Mouse (Mus musculus) lung, embryonic 14.5 days (tissue): Measurements from ENCODE around the gene Col9a3. TPM values are rescaled to one million over a fixed set of nuclear protein-coding genes. Genes with fewer than 3 reads are reported as not detected.

Experiments used
- ATAC-seq: fragments of 200-750 bp; cut with Nextera tagmentation; 2 replicates; pipeline ENCODE4 v1.8.0; 2017; ENCODE audit warnings: mild to moderate bottlenecking, moderate TSS enrichment, moderate library complexity; ENCODE audit not compliant: insufficient read depth
- DNase-seq: peaks from one replicate; pipeline ENCODE4 v3.0.0-alpha.2; 2015
- H3K27ac ChIP-seq: fragments of 300-500 bp; sonication (generic); 2 replicates; pipeline ENCODE4 v1.5.1; 2014; ENCODE audit warnings: low read depth, mild to moderate bottlenecking, moderate library complexity
- H3K27me3 ChIP-seq: fragments of 300-500 bp; sonication (generic); 2 replicates; pipeline ENCODE4 v1.6.1; 2014; ENCODE audit warnings: low read length, control low read depth; ENCODE audit not compliant: insufficient read depth
- H3K36me3 ChIP-seq: fragments of 300-500 bp; sonication (generic); 2 replicates; pipeline ENCODE4 v1.6.1; 2014; ENCODE audit warnings: control low read depth; ENCODE audit not compliant: insufficient read depth
- H3K4me1 ChIP-seq: fragments of 300-500 bp; sonication (generic); 2 replicates; pipeline ENCODE4 v1.6.1; 2014; ENCODE audit warnings: antibody characterized with exemption, control low read depth; ENCODE audit not compliant: insufficient read depth
- H3K4me2 ChIP-seq: fragments of 300-500 bp; sonication (generic); 2 replicates; pipeline ENCODE4 v1.6.1; 2014; ENCODE audit warnings: mild to moderate bottlenecking
- H3K4me3 ChIP-seq: fragments of 300-500 bp; sonication (generic); 2 replicates; pipeline ENCODE4 v1.5.1; 2014; ENCODE audit warnings: low read depth, low read length
- H3K9ac ChIP-seq: fragments of 300-500 bp; sonication (generic); 2 replicates; pipeline ENCODE4 v1.6.1; 2014
- H3K9me3 ChIP-seq: fragments of 300-500 bp; sonication (generic); 2 replicates; pipeline ENCODE4 v1.6.1; 2016; ENCODE audit warnings: low read depth, low read length, control low read depth
- CTCF ChIP-seq: IDR thresholded peaks from 2 replicates; pipeline ENCODE4 v1.5.1; 2016; ENCODE audit warnings: antibody characterized with exemption, low read depth
- WGBS: fragments of 180-500 bp; shearing (Covaris S2); extraction: QIAGEN DNeasy Blood & Tissue Kit; methylation state at CpG from one replicate; pipeline ENCODE4 v1.1.7; 2014; 5-methylcytosine and 5-hydroxymethylcytosine counted together
- polyA plus RNA-seq: library from polyadenylated mRNA; unstranded; fragments of >200 nt; fragmentation: Nextera tagmentation; extraction: Ambion mirVana; gene quantifications from 2 replicates; pipeline ENCODE4 v1.2.1, GENCODE M21; 2014

Col9a3 gene
- polyA plus RNA-seq, 1 experiment from 2014 or later = 24.2 TPM

DNA sequence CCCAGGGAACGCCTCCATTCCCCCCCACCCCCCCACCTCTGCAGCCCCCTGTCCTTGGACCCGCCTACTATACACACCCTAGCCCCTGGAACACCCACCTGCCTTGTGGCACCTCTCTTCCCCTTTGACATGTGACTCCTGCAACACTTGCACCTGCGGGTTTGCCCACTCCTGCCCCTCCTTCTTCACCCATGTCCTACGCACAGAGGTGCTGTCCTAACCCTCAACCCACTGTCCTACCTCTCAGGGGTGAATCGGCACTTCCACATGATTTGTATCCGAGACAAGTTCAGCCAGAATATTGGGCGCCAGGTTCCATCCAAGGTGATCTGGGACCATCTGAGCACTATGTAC, 14.5 kb upstream of the Col9a3 start:
- Histone ChIP-seq H3K9me3 (no peaks in the 10 kb centered on the region), H3K4me1 (no peaks in the 10 kb centered on the region), H3K4me2 (peak overlapping the region; percentile 86), H3K27me3 (no peaks in the 10 kb centered on the region), H3K4me3 (peak overlapping the region; percentile 83), H3K9ac (peak overlapping the region; percentile 93), H3K27ac (no peak overlapping the region), H3K36me3 (peaks cover 24% of the 10 kb centered on the region)
- 18% methylated on average over 7 of the region's 7 CpGs for WGBS
- DNase-seq (no peak), ATAC-seq (no peak)
- TF ChIP-seq CTCF = no peak

GRCm38 (mm10) chr2:180588736-180589122, 8.9 kb upstream of the Col9a3 start:
- Histone ChIP-seq H3K27ac (peak overlapping the region; percentile 88), H3K36me3 (peaks cover 53% of the 10 kb centered on the region), H3K4me1 (no peaks in the 10 kb centered on the region), H3K9ac (peak overlapping the region; percentile 91), H3K27me3 (no peaks in the 10 kb centered on the region), H3K4me3 (peak overlapping the region; percentile 94), H3K4me2 (peak overlapping the region; percentile 83), H3K9me3 (no peaks in the 10 kb centered on the region)
- ATAC-seq (peak; percentile 3; the same call in 1 of the 2 replicates), DNase-seq (no peak)
- 44% methylated on average over 6 of the region's 6 CpGs for WGBS
- TF ChIP-seq CTCF = peak; percentile 51

- DNase-seq = peak; percentile 94
- Histone ChIP-seq H3K27me3 (no peaks in the 10 kb centered on the region), H3K9ac (peak within 1 kb of the TSS; percentile 91), H3K4me2 (peak within 1 kb of the TSS; percentile 83), H3K9me3 (no peaks in the 10 kb centered on the region), H3K27ac (peak within 1 kb of the TSS; percentile 88), H3K36me3 (peaks cover 58% of the 10 kb centered on the region), H3K4me1 (no peaks in the 10 kb centered on the region), H3K4me3 (peak within 1 kb of the TSS; percentile 94)
- peak; percentile 93 for ATAC-seq
- under 1% methylated on average over 62 of the region's 67 CpGs for WGBS
- TF ChIP-seq CTCF = peak; percentile 44
Observed at GRCm38 (mm10) chr2:180589123-180589831, 8.3 kb upstream of the Col9a3 start, which contains the start of gene Ogfr. Ogfr (plus strand) TSS chr2:180589245.

- no peak for TF ChIP-seq CTCF
- Histone ChIP-seq H3K4me3 (peak overlapping the region; percentile 33), H3K36me3 (peaks cover 29% of the 10 kb centered on the region), H3K9ac (peak overlapping the region; percentile 42), H3K4me1 (no peaks in the 10 kb centered on the region), H3K4me2 (peak overlapping the region; percentile 59), H3K9me3 (no peaks in the 10 kb centered on the region), H3K27me3 (peaks cover 18% of the 10 kb centered on the region), H3K27ac (no peak overlapping the region)
- DNase-seq (peak; percentile 34), ATAC-seq (peak; percentile 41; the same call in 1 of the 2 replicates)
- WGBS = 3% methylated on average over 40 of the region's 41 CpGs
Observed at GRCm38 (mm10) chr2:180598157-180598705, 641 bp downstream of the Col9a3 start.

DNA sequence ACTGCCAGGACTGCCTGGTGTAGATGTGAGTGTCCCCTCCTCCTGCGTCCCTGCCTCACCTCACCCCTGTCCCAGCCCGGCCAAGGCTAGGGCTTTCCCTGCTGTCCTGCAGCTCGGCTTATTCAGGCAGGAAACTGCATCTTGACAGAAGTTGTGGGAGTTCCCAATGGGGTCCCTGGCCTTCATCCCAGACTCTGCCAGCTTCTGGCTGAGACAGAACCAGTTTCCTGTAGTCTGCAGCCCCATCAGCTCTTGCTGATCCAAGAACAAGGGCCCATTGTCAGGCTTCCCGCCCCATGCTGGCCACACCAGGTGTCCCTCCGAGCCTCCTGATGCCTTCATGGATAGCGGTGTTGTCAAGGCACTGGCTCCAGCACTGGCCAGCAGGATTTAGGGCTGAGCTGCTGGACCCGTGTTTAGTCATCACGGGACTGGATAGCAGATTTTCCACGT, 3.0 kb downstream of the Col9a3 start:
- Histone ChIP-seq H3K9me3 (no peaks in the 10 kb centered on the region), H3K4me3 (no peak overlapping the region), H3K9ac (no peak overlapping the region), H3K27ac (no peak overlapping the region), H3K27me3 (peaks cover 18% of the 10 kb centered on the region), H3K4me2 (no peak overlapping the region), H3K4me1 (no peaks in the 10 kb centered on the region), H3K36me3 (peaks cover 5% of the 10 kb centered on the region; the same call in 1 of the 2 replicates)
- WGBS = 23% methylated on average over 9 of the region's 9 CpGs
- no peak for TF ChIP-seq CTCF
- no peak for ATAC-seq
- DNase-seq = peak; percentile 40

DNA sequence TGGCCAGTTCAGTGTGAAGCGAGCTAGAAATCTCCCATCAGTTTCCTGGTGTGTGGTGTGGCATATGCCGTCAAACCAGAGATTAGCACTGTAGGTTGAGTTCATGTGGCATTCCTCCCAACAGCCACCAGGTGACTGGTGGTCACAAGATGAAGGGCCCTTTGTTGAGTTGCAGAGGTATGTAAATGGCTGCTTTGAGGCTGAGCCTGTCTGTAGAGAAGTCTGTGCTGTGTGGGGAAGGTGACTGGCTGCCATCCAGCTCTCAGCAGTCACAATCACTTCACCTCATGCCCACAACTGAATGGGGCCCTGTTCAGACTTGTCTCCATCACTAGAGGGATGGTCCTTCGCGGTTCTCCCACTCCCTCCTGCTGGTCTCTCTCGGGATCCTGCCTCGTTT, 7.2 kb downstream of the Col9a3 start:
- ATAC-seq = peak; percentile 48
- no peak overlapping the region for H3K4me3 ChIP-seq
- no peaks in the 10 kb centered on the region for H3K4me1 ChIP-seq
- H3K27me3 ChIP-seq = no peaks in the 10 kb centered on the region
- H3K4me2 ChIP-seq = no peak overlapping the region
- peak; percentile 31 for DNase-seq
- no peaks in the 10 kb centered on the region for H3K36me3 ChIP-seq
- H3K9me3 ChIP-seq = no peaks in the 10 kb centered on the region
- no peak overlapping the region; the same call in 1 of the 2 replicates for H3K27ac ChIP-seq
- TF ChIP-seq CTCF = 0 out of 2 replicates have a peak, but pooled peaks have one; percentile 31
- no peak overlapping the region for H3K9ac ChIP-seq
- 43% methylated on average over 6 of the region's 6 CpGs for WGBS

DNA sequence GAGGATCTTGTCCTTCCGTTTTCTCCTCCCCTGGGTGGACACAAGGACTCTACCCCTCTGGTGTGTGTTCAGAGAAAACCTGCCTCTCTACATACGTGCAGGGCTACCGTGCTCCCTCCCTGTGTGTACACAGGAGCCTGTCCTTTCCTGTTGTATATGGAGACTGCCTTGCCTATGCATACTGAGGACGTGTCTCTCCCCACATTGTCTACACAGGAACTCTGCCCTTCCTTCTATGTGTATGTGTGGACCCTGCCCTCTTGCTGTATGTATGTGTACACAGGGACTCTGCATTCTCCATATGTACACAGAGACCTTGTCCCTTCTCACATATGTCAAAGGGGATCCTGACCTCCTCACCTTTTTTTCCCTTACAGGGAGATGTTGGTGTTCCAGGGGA, 12.7 kb downstream of the Col9a3 start:
- Histone ChIP-seq H3K4me1 (no peaks in the 10 kb centered on the region), H3K9me3 (no peaks in the 10 kb centered on the region), H3K27ac (no peak overlapping the region), H3K36me3 (no peaks in the 10 kb centered on the region), H3K4me3 (no peak overlapping the region), H3K4me2 (no peak overlapping the region), H3K9ac (no peak overlapping the region), H3K27me3 (no peaks in the 10 kb centered on the region)
- 62% methylated on average over 4 of the region's 4 CpGs for WGBS
- ATAC-seq (no peak), DNase-seq (no peak)
- TF ChIP-seq CTCF = no peak
